Mouse (Mus musculus) bone marrow macrophage, adult 2 months (primary cell): ENCODE results near the gene Wdr92.

ENCODE experiments used
- CTCF ChIP-seq: IDR thresholded peaks from 2 replicates; pipeline ENCODE4 v1.5.1; 2012; ENCODE audit warnings: low read depth, mild to moderate bottlenecking, low read length, moderate library complexity
- POLR2A ChIP-seq: IDR thresholded peaks from 2 replicates; pipeline ENCODE4 v1.6.1; 2012; ENCODE audit warnings: mild to moderate bottlenecking, low read depth, low read length, borderline replicate concordance

- TF ChIP-seq CTCF (no peak), POLR2A (no peak)
These were observed 33.6 kb downstream of the Wdr92 start for GRCm38 (mm10) chr11:17215475-17215874.
